Mouse (Mus musculus) mesoderm, embryonic 11.5 days (tissue): Measurements from ENCODE around the gene Efnb1.

Experiments
- DNase-seq: peaks from one replicate; pipeline ENCODE4 v3.0.0-alpha.2; 2012; ENCODE audit warnings: low read depth, low spot score

Efnb1 gene

DNA sequence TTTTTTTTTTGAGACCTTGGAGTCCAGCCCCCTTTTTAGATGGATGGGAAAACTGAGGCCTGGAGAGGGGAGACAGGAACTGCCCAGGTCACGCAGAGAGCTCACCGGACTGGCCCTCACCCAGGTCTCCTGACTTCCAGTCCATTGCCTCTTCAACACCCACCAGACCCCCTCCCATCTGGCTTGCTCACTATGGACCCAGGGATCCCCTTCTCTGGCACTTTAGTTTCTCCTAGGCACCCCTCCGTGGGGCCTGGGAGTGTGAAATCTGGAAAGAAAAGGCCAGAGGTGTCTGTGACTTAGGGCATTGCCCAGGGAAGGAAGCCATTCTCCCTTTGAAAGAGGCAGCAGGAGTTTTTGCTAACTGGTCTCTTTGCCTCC is 17.3 kb downstream of the Efnb1 start:
- no peak for DNase-seq

DNA sequence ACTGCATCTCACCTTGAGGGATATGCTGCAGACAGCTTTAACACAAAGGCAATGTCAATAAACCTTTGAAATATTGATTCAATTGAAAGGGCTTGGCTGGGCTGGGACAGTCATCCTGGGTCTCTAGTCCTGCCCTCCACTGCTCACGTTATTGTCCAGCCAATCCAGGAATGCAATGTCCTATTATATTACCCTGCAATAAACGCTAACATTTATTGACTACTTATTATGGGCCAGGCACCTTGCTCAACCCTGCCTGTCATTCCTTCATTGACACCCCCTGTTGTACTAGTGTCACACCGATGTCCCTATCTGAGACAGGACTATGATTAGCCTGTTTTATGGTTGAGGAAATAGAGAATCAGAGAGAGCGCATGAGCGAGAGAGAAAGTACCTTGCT is 18.4 kb downstream of the Efnb1 start:
- no peak for DNase-seq

DNA sequence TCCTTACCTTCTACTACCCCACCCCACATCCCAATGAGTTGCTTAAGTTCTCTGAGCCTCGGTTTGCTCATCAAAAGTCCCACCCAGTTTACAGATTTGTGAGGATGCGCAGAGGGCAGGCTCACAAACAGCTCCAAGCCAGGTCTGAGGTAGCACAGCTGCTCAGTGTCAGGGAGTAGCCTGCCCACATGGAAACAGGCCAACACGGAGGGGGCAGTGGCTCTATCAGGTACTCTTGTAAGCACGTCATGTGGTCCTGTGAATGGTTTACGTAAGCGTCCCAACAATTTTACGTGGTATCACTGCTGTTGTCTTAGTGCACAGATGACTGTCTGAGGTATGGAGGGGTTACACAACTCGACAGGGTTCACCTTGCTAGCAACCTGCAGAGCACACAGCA is 23.1 kb downstream of the Efnb1 start:
- no peak for DNase-seq

DNA sequence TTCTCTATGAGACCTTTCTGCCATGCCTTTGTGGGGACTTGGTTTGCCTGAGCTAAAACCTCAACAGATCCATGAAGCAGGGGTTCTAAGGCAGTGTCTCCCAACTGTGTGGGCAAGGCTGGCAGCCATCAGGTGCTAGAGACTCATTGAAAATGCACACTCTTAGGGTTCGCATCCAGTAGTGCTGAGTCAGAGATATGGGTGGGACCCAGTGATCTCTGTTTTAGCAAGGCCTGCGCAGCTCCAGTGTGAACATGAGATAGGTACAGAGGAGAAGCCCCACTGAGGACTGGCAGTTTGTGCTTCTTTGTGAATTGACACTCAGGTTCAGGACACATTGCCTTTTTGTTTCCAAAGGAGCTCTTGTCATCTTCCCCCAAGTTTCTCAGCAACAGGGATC is 28.2 kb downstream of the Efnb1 start:
- DNase-seq = no peak

DNA sequence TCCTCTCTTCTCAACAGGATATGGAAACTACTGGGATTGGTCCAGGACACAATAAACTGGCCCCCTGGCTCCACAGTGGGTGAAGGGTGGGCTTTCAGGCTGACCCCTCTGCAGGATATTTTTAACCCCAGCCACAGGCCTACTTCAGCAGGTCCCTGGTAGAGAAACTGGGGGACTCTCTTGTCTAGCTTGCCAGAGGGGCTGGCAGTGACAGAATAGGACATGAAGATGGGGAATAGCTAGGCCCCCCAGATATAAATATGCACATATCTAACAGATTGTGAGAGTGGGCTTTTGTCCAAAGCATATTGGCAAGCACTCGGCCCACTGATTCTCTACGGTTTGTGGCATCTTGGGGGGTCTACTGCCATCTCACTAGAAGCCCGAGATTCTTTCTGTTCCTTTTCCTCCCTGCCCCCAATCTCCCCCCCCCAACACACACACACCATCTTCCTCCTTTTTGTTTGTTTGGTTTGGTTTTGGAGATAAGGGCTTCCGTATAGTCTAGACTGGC is 29.0 kb downstream of the Efnb1 start:
- DNase-seq = no peak

DNA sequence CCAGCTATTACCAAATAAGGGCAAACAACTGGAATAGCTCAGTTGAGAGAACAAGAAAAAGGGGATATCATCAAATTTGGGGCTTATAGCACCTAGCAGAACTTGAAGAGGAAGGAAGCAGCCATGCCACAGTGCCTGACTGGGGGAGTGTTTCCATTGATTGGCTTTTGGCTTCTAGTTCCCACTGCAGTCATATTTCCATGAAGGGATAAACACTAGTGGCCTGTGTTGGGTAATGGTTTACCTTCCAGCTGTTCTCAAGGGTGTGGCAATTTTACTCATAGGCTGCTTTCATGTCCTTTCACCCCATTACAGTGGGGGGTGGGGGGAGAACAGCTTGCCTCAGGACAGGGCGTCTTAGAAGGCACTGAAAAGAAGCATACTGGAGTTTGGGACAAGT is 31.1 kb downstream of the Efnb1 start:
- no peak for DNase-seq

DNA sequence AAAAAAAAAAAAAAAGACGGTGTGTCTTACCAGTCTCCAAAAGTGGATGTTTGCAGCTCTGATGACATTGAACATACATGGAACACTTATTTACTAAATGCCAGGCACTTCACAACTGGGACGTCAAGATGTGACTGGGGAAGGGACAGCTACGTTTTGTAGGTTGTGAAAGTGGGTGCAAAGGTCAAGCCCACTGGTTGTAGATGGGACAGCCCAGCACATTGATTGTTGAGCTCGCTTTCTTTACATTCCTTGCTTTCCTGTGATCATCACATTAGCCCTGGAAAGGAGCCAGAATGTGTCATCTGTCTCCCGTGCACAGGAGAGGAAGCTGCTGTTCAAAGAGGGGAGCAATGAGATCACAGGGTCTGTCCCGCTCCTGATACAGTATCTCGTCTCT is 31.6 kb downstream of the Efnb1 start:
- DNase-seq = no peak

DNA sequence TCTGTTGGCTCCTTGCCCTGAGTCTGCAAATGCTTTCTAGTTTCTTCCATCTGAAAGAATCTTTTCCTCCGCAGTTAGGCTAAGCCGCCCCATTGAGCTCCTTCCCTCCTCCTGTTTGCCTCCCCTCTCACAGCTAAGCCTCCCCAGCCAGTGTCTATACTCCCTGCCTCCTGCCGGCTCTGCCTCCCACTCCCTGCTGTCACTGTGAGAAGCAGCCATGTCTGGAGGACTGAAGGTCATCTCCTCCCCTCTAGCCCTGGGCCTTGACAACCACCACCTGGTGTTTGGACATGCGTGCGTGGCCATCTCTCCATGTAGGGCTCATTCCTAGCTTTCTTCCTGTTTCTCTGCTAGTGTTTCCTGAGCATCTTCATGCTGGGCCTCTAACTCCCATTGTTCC is 36.4 kb downstream of the Efnb1 start:
- no peak for DNase-seq

DNA sequence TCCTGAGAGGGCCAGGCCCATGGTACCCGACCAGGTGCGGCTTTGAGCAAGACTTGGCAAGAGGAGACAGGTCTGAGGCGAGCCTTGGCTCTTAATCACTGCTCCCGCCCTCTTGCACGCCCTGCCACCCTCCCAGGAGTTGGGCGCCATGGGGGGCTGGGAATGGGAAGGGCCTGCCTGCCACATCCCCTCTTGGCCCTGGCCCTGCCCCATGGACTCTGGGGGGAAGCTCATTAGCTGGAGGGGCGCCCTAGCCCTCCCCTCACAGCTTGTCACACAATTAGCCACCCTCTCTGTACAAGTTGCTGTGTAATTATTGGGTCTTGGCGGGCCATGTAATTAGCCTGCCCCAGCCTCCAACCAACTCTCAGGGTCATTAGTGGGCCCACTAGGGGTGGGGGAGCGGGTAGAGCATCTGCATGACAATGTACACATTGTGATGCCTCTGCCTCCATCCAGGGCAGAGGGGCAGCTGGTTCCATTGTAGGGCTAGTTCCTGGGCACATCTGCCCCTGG is 49.2 kb downstream of the Efnb1 start:
- DNase-seq = no peak

DNA sequence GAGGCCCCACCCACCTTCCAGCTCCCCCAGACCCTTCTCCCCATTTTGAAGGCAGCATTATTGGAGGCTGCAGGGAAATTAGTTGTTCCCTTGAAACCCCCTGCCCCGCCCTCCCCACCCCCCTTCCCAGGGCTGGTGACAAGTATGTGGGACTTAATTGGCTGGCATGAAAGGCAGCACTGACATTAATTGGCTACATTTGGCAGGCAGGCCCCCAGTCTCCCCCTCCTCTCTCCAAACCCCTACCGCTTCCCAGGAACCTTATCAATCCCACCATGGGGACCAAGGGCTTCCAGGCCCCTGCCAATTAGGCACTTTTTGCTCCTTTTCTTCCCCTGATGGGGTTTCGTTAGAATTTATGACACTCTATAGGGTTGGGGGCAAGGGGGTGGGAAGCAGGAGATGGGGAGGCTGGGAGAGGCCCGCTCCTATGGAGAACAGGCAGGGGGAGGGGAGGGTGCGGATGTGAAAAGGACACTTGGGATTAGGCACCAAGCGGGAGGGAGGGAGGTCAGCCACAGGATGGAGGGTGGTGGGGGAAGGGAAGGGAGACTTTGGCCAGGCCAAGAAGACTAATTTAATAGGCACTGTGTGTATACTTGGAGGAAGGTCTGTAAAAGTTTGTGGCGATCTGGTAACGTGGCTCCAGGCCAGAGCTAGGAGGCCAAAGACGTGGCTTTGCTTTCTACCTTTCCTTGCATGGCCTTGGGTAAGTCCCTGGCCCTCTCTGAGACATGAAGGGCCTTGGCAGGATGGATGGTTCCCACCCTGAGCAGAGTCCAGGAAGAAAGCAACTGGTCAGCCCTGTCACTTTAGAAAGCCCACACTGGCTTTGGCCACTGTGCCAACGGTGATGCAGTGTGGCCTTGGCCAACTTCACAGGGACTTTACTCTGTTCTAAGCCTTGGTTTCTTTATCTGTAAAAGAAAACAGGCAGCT is 50.8 kb downstream of the Efnb1 start:
- DNase-seq = no peak

DNA sequence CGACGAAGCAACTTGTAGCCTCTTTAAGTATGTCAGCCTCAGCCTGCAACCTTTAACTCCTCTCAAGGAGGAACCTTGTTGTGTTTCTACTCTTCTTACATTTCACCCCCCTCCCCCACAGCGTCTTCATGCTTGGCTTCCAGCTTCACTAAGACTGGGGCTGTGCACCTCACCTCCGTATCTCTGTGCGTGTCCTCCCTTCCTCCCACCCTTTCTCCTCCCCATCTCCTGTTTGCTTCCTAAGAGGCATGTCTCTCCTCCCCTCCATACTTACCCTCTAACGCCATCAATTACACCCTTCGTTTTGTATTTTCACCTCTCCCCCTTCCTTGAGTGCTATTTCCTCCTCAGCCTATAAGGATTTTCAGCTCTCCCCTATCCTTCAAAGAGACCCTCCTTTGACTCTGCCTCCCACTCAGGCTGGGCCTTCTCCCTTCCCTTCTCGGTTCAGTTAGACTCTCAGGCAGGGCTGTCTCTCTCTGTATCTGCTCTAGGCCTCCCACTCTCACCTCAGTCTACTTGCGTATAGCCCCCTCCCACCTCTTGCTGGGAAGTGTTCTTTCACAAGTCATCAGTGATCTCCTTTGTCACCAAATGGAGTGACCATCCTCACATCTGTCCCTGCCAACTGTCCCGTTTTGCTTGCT is 55.6 kb downstream of the Efnb1 start:
- DNase-seq = no peak

DNA sequence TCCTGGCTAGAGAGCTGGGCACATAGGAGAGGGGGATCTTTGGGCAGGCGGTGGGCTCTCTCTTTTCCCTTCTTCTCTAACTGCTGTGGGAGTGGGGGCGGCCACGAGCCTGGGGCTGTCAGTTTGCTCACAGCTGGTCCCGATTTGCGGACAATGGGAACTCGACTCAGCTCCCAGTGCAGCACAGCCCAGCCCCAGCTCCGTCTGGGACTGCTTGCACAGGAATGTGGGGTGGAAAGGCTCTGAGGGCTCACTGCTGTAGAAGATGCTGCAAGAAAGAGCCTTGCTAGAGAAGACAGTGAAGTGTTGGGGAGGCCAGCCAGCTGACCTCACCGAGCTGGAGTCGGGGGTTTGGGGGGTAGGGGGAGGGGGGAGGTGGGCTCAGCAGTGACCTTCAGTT is 61.0 kb downstream of the Efnb1 start:
- DNase-seq = no peak

DNA sequence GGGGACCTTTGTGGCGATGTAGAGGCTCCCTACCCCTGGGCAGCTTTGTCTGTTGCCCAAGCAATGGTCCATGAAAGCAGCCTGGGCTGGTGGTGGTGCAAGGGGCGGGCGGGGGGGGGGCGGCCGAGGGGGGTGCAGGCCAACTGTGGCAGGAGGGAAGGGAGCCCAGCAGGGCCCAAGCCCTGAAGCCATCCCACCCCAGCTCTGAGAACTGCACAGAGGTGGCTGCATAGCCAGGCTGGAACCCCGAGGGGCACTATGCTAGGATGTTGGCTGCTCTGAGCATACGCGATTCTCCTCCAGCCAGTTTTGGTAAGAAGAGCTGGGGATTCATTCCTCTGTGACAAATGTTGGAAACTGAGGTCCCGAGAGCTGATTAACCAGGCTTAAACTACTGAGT is 62.6 kb downstream of the Efnb1 start:
- DNase-seq = no peak
